ENCODE assay signal across 20 mouse cellular contexts in genomic region chr1:127373559-127373958, GRCm38 (mm10).
A peak's percentile ranks its signal among the peaks of the same experiment; 100 is the strongest.
DNase-seq lines count a peak whose midpoint lies in the region; ATAC-seq lines count a peak whose summit lies in the region.
"Had no signal": no experiment of that assay in that cellular context is flagged by ENCODE, and none has a peak within 500 bp of the region (broad histone marks: within the 10 kb centered on the region; RNA-seq: fewer than 3 reads in every experiment).

No protein-coding gene starts in this region.

- no peak overlapping the region for H3K4me2 ChIP-seq in neural tube, embryonic 11.5 days (ENCODE audit: low read depth)
- no peak overlapping the region for H3K4me2 ChIP-seq in hindbrain, embryonic 15.5 days
- no peak overlapping the region for H3K4me2 ChIP-seq in midbrain, embryonic 16.5 days (ENCODE audit: low read length)

- H3K27me3 ChIP-seq in neural tube, embryonic 11.5 days (ENCODE audit: control insufficient read depth, insufficient read depth, low read length): no peaks in the 10 kb centered on the region
- no peaks in the 10 kb centered on the region for H3K27me3 ChIP-seq in hindbrain, embryonic 15.5 days
- no peaks in the 10 kb centered on the region for H3K27me3 ChIP-seq in midbrain, embryonic 16.5 days (ENCODE audit: control insufficient read depth, insufficient read depth, low read depth, low read length)
- H3K27me3 ChIP-seq: megakaryocyte, embryonic 14.5 days had no signal

- no peaks in the 10 kb centered on the region for H3K36me3 ChIP-seq in neural tube, embryonic 11.5 days (ENCODE audit: control insufficient read depth, insufficient read depth, low read length)
- 0 out of 2 replicates have a peak, but pooled peaks cover 10% of the 10 kb centered on the region for H3K36me3 ChIP-seq in hindbrain, embryonic 15.5 days
- H3K36me3 ChIP-seq in midbrain, embryonic 16.5 days (ENCODE audit: control insufficient read depth, insufficient read depth, low read length): no peaks in the 10 kb centered on the region; the same call in 1 of the 2 replicates

- H3K4me1 ChIP-seq in neural tube, embryonic 11.5 days (ENCODE audit: control insufficient read depth, insufficient read depth, low read length): 0 out of 2 replicates have a peak, but pooled peaks cover 2% of the 10 kb centered on the region
- H3K4me1 ChIP-seq in hindbrain, embryonic 15.5 days (replicated peaks): peaks cover 23% of the 10 kb centered on the region
- peaks cover 9% of the 10 kb centered on the region for H3K4me1 ChIP-seq in midbrain, embryonic 16.5 days (ENCODE audit: control insufficient read depth, insufficient read depth, low read length)

- H3K27ac ChIP-seq in neural tube, embryonic 11.5 days (ENCODE audit: low read depth, low read length): peak overlapping the region; percentile 44; the same call in 1 of the 2 replicates
- peak overlapping the region; percentile 61 for H3K27ac ChIP-seq in hindbrain, embryonic 15.5 days (replicated peaks)
- peak overlapping the region; percentile 10 for H3K27ac ChIP-seq in midbrain, embryonic 16.5 days (ENCODE audit: low read length)
- H3K27ac ChIP-seq: layer of hippocampus, adult 2 months had no signal

- 0 out of 2 replicates have a peak, but pooled peaks have one; percentile 39 for ATAC-seq in neural tube, embryonic 11.5 days (ENCODE audit: insufficient read depth, low FRiP score, low TSS enrichment)
- ATAC-seq in hindbrain, embryonic 15.5 days (ENCODE audit: low FRiP score, low read depth): peak; percentile 49; the same call in 1 of the 2 replicates
- no peak for ATAC-seq in midbrain, embryonic 16.5 days
- ATAC-seq: forebrain, postnatal 0 days; inflammation-experienced regulatory T-cells, adult 6 months had no signal

- H3K9ac ChIP-seq in neural tube, embryonic 11.5 days (ENCODE audit: low read length): no peak overlapping the region
- H3K9ac ChIP-seq in hindbrain, embryonic 15.5 days: no peak overlapping the region
- no peak overlapping the region; the same call in 1 of the 2 replicates for H3K9ac ChIP-seq in midbrain, embryonic 16.5 days (ENCODE audit: low read depth, low read length)
- H3K9ac ChIP-seq: forebrain, postnatal 0 days had no signal

- no peak overlapping the region for H3K4me3 ChIP-seq in neural tube, embryonic 11.5 days (ENCODE audit: low read depth, low read length)
- no peak overlapping the region for H3K4me3 ChIP-seq in hindbrain, embryonic 15.5 days
- H3K4me3 ChIP-seq in midbrain, embryonic 16.5 days (ENCODE audit: low read depth, low read length): no peak overlapping the region
- H3K4me3 ChIP-seq: layer of hippocampus, adult 2 months; megakaryocyte, embryonic 14.5 days; myocyte had no signal

- no peak for DNase-seq in neural tube, embryonic 11.5 days (ENCODE audit: low spot score)
- no peak for DNase-seq in neural tube, embryonic 10.5 days (ENCODE audit: extremely low spot score, low spot score)
- DNase-seq in kidney, postnatal 4 days: no peak
- no peak for DNase-seq in spleen, postnatal 4 days (ENCODE audit: low spot score in 2 of 2)
- no peak for DNase-seq in heart, adult 11 months
- DNase-seq: cerebellum, adult 8-10 months; gastrocnemius, postnatal 10 days; kidney, adult 2 months; layer of hippocampus, postnatal 36 days; left cerebral cortex, postnatal 4 days; liver; lung, postnatal 14 days; thymus, postnatal 25 days had no signal

- no peaks in the 10 kb centered on the region for H3K9me3 ChIP-seq in neural tube, embryonic 11.5 days (ENCODE audit: control insufficient read depth, low read length)
- H3K9me3 ChIP-seq in hindbrain, embryonic 15.5 days: no peaks in the 10 kb centered on the region
- no peaks in the 10 kb centered on the region for H3K9me3 ChIP-seq in midbrain, embryonic 16.5 days (replicated peaks; ENCODE audit: control insufficient read depth, low read length, poor library complexity, severe bottlenecking)
- H3K9me3 ChIP-seq: megakaryocyte, embryonic 14.5 days had no signal

- WGBS in neural tube, embryonic 11.5 days: 57% methylated on average over 5 of the region's 5 CpGs
- 33% methylated on average over 5 of the region's 5 CpGs for WGBS in hindbrain, embryonic 15.5 days
- WGBS in midbrain, embryonic 16.5 days: 21% methylated on average over 5 of the region's 5 CpGs

Comparison
In these comparisons a context has a peak if more than half of its experiments do, and no peak if none do; other contexts are left out.
1. H3K27ac ChIP-seq: peak in every context shown above with its lines; median percentile 61 in hindbrain, embryonic 15.5 days; 44 in neural tube, embryonic 11.5 days; 10 in midbrain, embryonic 16.5 days.